Mouse (Mus musculus): Measurements from ENCODE around the gene Rabgap1l.

The Rabgap1l gene

GRCm38 (mm10) chr1:160194529-160195336 is 598.3 kb downstream of the Rabgap1l start, which contains the start of gene Mrps14:
Gene Mrps14, plus strand, starts transcription at chr1:160195215.
- peak; percentile 97 to 98 for DNase-seq (ENCODE audit: low spot score in 2 of 2)

GRCm38 (mm10) chr1:160184506-160184905 is 608.5 kb downstream of the Rabgap1l start:
- DNase-seq (ENCODE audit: low spot score in 2 of 2), result no peak

- no peak for DNase-seq (ENCODE audit: low spot score in 2 of 2)
Observed at GRCm38 (mm10) chr1:160181216-160181615, 611.8 kb downstream of the Rabgap1l start.

- DNase-seq (ENCODE audit: low spot score in 2 of 2), result no peak
Observed at GRCm38 (mm10) chr1:160176903-160177302, 616.1 kb downstream of the Rabgap1l start.

All from thymus, postnatal 10 days (tissue).